Mouse (Mus musculus): ENCODE data around the gene Plekhm2.

DNA sequence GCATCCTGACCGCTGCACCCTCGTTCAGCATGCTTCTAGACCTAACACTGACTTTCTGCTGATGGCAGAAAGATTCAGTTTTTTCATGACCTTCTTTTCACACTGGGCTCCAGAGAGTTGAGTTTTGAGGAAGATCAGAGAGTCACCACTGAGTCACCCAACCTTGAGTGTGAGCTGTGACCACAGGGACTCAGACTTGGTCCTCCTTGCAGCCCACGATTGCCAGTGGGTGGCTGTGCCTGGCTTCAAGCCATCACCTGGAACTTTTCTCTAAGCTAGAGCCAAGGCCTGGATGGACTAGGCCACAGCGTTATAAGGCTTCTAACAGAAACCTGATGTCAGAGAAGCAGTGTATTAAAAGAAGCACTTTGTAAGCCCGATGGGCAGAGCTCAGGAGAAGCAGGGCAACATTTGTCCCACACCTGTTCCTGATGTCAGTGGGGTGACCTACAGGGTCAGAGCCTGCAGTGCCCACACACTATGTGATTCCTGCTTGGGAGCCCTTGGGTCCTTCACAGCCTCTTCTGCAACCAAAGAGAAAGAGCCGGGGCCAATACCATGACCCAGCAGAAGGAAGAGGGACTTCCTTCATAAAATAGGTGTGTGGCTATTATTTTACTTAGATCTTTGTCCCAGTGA lies 5.7 kb downstream of the Plekhm2 start:
- TF ChIP-seq CTCF (IDR thresholded peaks at IDR 0.05; ENCODE audit: low read depth, low read length) (no peak), POLR2A (IDR thresholded peaks at IDR 0.05; ENCODE audit: extremely low read depth, insufficient read depth, low read length) (no peak)

Data from liver, adult 2 months (tissue).